Mouse (Mus musculus) cerebellum, adult 2 months (tissue): Measurements from ENCODE around the gene Dtnb.

ENCODE experiments used
- CTCF ChIP-seq: fragments of 200-500 bp; IDR thresholded peaks from 2 replicates; pipeline ENCODE4 v1.5.1; 2011; ENCODE audit warnings: low read depth, mild to moderate bottlenecking, control low read depth, low read length, moderate library complexity, borderline replicate concordance; ENCODE audit not compliant: insufficient read depth
- POLR2A ChIP-seq: fragments of 200-500 bp; IDR thresholded peaks from 2 replicates; pipeline ENCODE4 v1.6.1; 2011; ENCODE audit warnings: low read length, control low read depth, borderline replicate concordance; ENCODE audit not compliant: insufficient read depth

DNA sequence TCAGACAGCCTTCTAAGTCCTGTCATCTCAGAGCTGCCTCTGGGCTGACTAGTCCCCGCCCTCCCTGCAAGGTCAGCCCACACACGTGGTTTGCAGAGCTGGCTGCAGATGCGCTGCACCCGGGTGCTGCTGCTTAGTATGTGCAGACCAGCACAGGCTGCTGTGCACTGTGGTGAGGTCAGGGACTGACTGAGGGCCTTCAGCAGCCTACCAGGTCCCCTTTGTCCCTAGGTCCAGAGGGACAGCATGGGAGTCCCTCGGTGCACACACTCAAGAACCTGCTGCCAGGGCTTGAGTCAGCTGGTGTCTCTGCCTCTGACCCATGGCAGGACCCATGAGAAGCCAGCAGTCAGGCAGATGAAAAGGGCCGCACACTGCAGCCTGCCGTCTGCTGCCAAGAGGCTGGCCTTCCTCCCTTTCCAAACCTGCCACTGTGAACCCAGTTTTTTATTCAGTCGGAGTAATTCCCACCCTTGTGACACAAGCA, 208.3 kb downstream of the Dtnb start:
- TF ChIP-seq POLR2A (no peak), CTCF (no peak)
